Mouse (Mus musculus): ENCODE measurements around the gene Zfand3.

- TF ChIP-seq POLR2A (IDR thresholded peaks at IDR 0.05; ENCODE audit: insufficient read depth, low read depth, low read length), result no peak
- no peak for TF ChIP-seq CTCF (IDR thresholded peaks at IDR 0.05; ENCODE audit: insufficient read depth, low read depth, low read length)
Measured at GRCm38 (mm10) chr17:29993488-29993887, 11.0 kb upstream of the Zfand3 start.

Measured in olfactory bulb, adult 2 months (tissue).